ENCODE assay signal across 30 mouse cellular contexts in the genomic region with DNA sequence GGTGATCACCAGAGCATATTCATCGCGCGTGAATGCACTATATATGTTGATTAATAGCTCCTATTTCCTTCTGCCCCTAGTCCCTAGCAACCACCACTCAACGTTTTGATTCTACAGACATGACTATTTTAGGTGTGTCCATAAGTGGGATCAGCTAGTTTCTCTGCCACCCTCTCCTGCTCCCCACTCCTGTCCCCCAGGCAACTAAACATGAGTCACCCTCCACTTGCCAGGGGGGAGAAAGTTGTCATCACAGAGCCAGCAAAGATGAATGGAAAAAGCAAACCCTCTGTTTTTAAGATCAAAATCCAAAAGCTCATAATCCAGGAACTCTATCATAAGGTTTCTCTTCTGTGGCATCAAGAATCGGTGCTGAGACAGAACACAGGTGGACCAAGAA.
"Had no signal": no experiment of that assay in that cellular context is flagged by ENCODE, and none has a peak within 500 bp of the region (broad histone marks: within the 10 kb centered on the region; RNA-seq: fewer than 3 reads in every experiment).

No protein-coding gene starts in this region.

- H3K36me3 ChIP-seq: limb, embryonic 10.5 days; limb, embryonic 12.5 days; limb, embryonic 13.5 days; limb, embryonic 15.5 days; liver, embryonic 12.5 days; liver, embryonic 13.5 days; liver, embryonic 15.5 days; lung, embryonic 15.5 days; midbrain, embryonic 10.5 days; midbrain, embryonic 12.5 days; midbrain, embryonic 13.5 days; midbrain, embryonic 15.5 days had no signal

- H3K4me1 ChIP-seq: limb, embryonic 10.5 days; limb, embryonic 12.5 days; limb, embryonic 13.5 days; limb, embryonic 15.5 days; liver, embryonic 12.5 days; liver, embryonic 13.5 days; liver, embryonic 15.5 days; lung, embryonic 15.5 days; megakaryocyte, embryonic 14.5 days; midbrain, embryonic 10.5 days; midbrain, embryonic 12.5 days; midbrain, embryonic 13.5 days; midbrain, embryonic 15.5 days had no signal

- H3K4me2 ChIP-seq: limb, embryonic 12.5 days; limb, embryonic 13.5 days; limb, embryonic 15.5 days; liver, embryonic 11.5 days; liver, embryonic 12.5 days; liver, embryonic 13.5 days; liver, embryonic 15.5 days; lung, embryonic 14.5 days; lung, embryonic 15.5 days; midbrain, embryonic 11.5 days; midbrain, embryonic 12.5 days; midbrain, embryonic 13.5 days; midbrain, embryonic 15.5 days had no signal

- H3K9me3 ChIP-seq: limb, embryonic 10.5 days; limb, embryonic 12.5 days; limb, embryonic 13.5 days; limb, embryonic 15.5 days; liver, embryonic 12.5 days; liver, embryonic 13.5 days; liver, embryonic 15.5 days; lung, embryonic 15.5 days; midbrain, embryonic 10.5 days; midbrain, embryonic 12.5 days; midbrain, embryonic 13.5 days; midbrain, embryonic 15.5 days had no signal

- H3K9ac ChIP-seq: limb, embryonic 12.5 days; limb, embryonic 13.5 days; limb, embryonic 15.5 days; liver, embryonic 12.5 days; liver, embryonic 13.5 days; liver, embryonic 14.5 days; liver, embryonic 15.5 days; liver, postnatal 0 days; lung, embryonic 14.5 days; lung, embryonic 15.5 days; midbrain, embryonic 12.5 days; midbrain, embryonic 13.5 days; midbrain, embryonic 15.5 days had no signal

- H3K27me3 ChIP-seq: limb, embryonic 12.5 days; limb, embryonic 13.5 days; limb, embryonic 15.5 days; liver, embryonic 12.5 days; liver, embryonic 13.5 days; liver, embryonic 15.5 days; lung, embryonic 15.5 days; midbrain, embryonic 12.5 days; midbrain, embryonic 13.5 days; midbrain, embryonic 15.5 days had no signal

- H3K27ac ChIP-seq: left cerebral cortex, adult 2 months; limb, embryonic 10.5 days; limb, embryonic 12.5 days; limb, embryonic 13.5 days; limb, embryonic 15.5 days; liver, embryonic 12.5 days; liver, embryonic 13.5 days; liver, embryonic 14.5 days; liver, embryonic 15.5 days; lung, embryonic 15.5 days; macrophage; midbrain, embryonic 10.5 days; midbrain, embryonic 12.5 days; midbrain, embryonic 13.5 days; midbrain, embryonic 15.5 days had no signal

- ATAC-seq: liver, embryonic 12.5 days; liver, postnatal 0 days; midbrain, embryonic 13.5 days; midbrain, embryonic 15.5 days; midbrain, embryonic 16.5 days had no signal

- H3K4me3 ChIP-seq: left cerebral cortex, adult 2 months; limb, embryonic 10.5 days; limb, embryonic 12.5 days; limb, embryonic 13.5 days; limb, embryonic 15.5 days; liver, embryonic 12.5 days; liver, embryonic 13.5 days; liver, embryonic 15.5 days; lung, embryonic 15.5 days; megakaryocyte, embryonic 14.5 days; midbrain, embryonic 10.5 days; midbrain, embryonic 12.5 days; midbrain, embryonic 13.5 days; midbrain, embryonic 15.5 days; myocyte had no signal

- DNase-seq: left cerebral cortex, postnatal 4 days; liver; liver, embryonic 13.5 days; liver, postnatal 0 days; lung, adult 18-20 months; lung, adult 2 months; lung, embryonic 14.5 days; lung, postnatal 10 days; lung, postnatal 14 days; lung, postnatal 36 days; midbrain, embryonic 14.5 days had no signal
